Mouse (Mus musculus): ENCODE data around the gene Gramd1c. TPM values are rescaled to one million over a fixed set of nuclear protein-coding genes. Genes with fewer than 3 reads are reported as not detected.

Gramd1c gene
- polyA plus RNA-seq, 1 experiment from 2014 or later, result 0.23 TPM

GRCm38 (mm10) chr16:44050139-44050538 is 13.0 kb downstream of the Gramd1c start:
- Histone ChIP-seq H3K36me3 (ENCODE audit: inconsistent target) (no peaks in the 10 kb centered on the region), H3K79me2 (ENCODE audit: inconsistent target) (no peaks in the 10 kb centered on the region), H3K27ac (no peak overlapping the region), H3K4me3 (ENCODE audit: inconsistent target) (no peak overlapping the region)
- 30% methylated on average over 5 of the region's 5 CpGs for WGBS (ENCODE audit: missing documents)

- Histone ChIP-seq H3K4me3 (ENCODE audit: inconsistent target) (no peak overlapping the region), H3K36me3 (ENCODE audit: inconsistent target) (no peaks in the 10 kb centered on the region), H3K79me2 (ENCODE audit: inconsistent target) (no peaks in the 10 kb centered on the region), H3K27ac (no peak overlapping the region)
- 85% methylated on average over 3 of the region's 4 CpGs for WGBS (ENCODE audit: missing documents)
These were observed 24.0 kb downstream of the Gramd1c start for GRCm38 (mm10) chr16:44039112-44039511.

GRCm38 (mm10) chr16:44035221-44035620 is 27.9 kb downstream of the Gramd1c start:
- 77% methylated on average over 2 of the region's 3 CpGs for WGBS (ENCODE audit: missing documents)
- Histone ChIP-seq H3K36me3 (ENCODE audit: inconsistent target) (no peaks in the 10 kb centered on the region), H3K27ac (no peak overlapping the region), H3K4me3 (ENCODE audit: inconsistent target) (no peak overlapping the region), H3K79me2 (ENCODE audit: inconsistent target) (no peaks in the 10 kb centered on the region)

- 90% methylated on average over 5 of the region's 5 CpGs for WGBS (ENCODE audit: missing documents)
- H3K79me2 ChIP-seq (ENCODE audit: inconsistent target), result no peaks in the 10 kb centered on the region
- H3K36me3 ChIP-seq (ENCODE audit: inconsistent target), result no peaks in the 10 kb centered on the region
- no peak overlapping the region for H3K4me3 ChIP-seq (ENCODE audit: inconsistent target)
- H3K27ac ChIP-seq, result no peak overlapping the region
These were observed 29.8 kb downstream of the Gramd1c start for GRCm38 (mm10) chr16:44033365-44033764.

- Histone ChIP-seq H3K4me3 (ENCODE audit: inconsistent target) (no peak overlapping the region), H3K79me2 (ENCODE audit: inconsistent target) (no peaks in the 10 kb centered on the region), H3K36me3 (ENCODE audit: inconsistent target) (no peaks in the 10 kb centered on the region), H3K27ac (no peak overlapping the region)
- 6% methylated on average over 2 of the region's 2 CpGs for WGBS (ENCODE audit: missing documents)
These were observed 33.9 kb downstream of the Gramd1c start for GRCm38 (mm10) chr16:44029273-44029672.

GRCm38 (mm10) chr16:44026822-44027221 is 36.3 kb downstream of the Gramd1c start:
- Histone ChIP-seq H3K4me3 (ENCODE audit: inconsistent target) (no peak overlapping the region), H3K79me2 (ENCODE audit: inconsistent target) (no peaks in the 10 kb centered on the region), H3K27ac (no peak overlapping the region), H3K36me3 (ENCODE audit: inconsistent target) (no peaks in the 10 kb centered on the region)
- 89% methylated on average over 9 of the region's 9 CpGs for WGBS (ENCODE audit: missing documents)

GRCm38 (mm10) chr16:44026210-44026609 is 36.9 kb downstream of the Gramd1c start:
- H3K36me3 ChIP-seq (ENCODE audit: inconsistent target), result no peaks in the 10 kb centered on the region
- H3K4me3 ChIP-seq (ENCODE audit: inconsistent target), result no peak overlapping the region
- no peaks in the 10 kb centered on the region for H3K79me2 ChIP-seq (ENCODE audit: inconsistent target)
- H3K27ac ChIP-seq, result no peak overlapping the region
- WGBS (ENCODE audit: missing documents), result 21% methylated on average over 6 of the region's 6 CpGs

GRCm38 (mm10) chr16:44018986-44019548 is 44.1 kb downstream of the Gramd1c start:
- no peak overlapping the region for H3K27ac ChIP-seq
- no peaks in the 10 kb centered on the region for H3K36me3 ChIP-seq (ENCODE audit: inconsistent target)
- H3K4me3 ChIP-seq (ENCODE audit: inconsistent target), result no peak overlapping the region
- no peaks in the 10 kb centered on the region for H3K79me2 ChIP-seq (ENCODE audit: inconsistent target)
- 91% methylated on average over 2 of the region's 2 CpGs for WGBS (ENCODE audit: missing documents)

GRCm38 (mm10) chr16:44018372-44018771 is 44.8 kb downstream of the Gramd1c start:
- Histone ChIP-seq H3K4me3 (ENCODE audit: inconsistent target) (no peak overlapping the region), H3K79me2 (ENCODE audit: inconsistent target) (no peaks in the 10 kb centered on the region), H3K27ac (no peak overlapping the region), H3K36me3 (ENCODE audit: inconsistent target) (no peaks in the 10 kb centered on the region)
- 34% methylated on average over 7 of the region's 7 CpGs for WGBS (ENCODE audit: missing documents)

GRCm38 (mm10) chr16:44017707-44018106 is 45.4 kb downstream of the Gramd1c start:
- 83% methylated on average over 4 of the region's 4 CpGs for WGBS (ENCODE audit: missing documents)
- Histone ChIP-seq H3K36me3 (ENCODE audit: inconsistent target) (no peaks in the 10 kb centered on the region), H3K27ac (no peak overlapping the region), H3K79me2 (ENCODE audit: inconsistent target) (no peaks in the 10 kb centered on the region), H3K4me3 (ENCODE audit: inconsistent target) (no peak overlapping the region)

- Histone ChIP-seq H3K79me2 (ENCODE audit: inconsistent target) (no peaks in the 10 kb centered on the region), H3K4me3 (ENCODE audit: inconsistent target) (peak overlapping the region; percentile 15), H3K27ac (no peak overlapping the region), H3K36me3 (ENCODE audit: inconsistent target) (no peaks in the 10 kb centered on the region)
- 6% methylated on average over 11 of the region's 11 CpGs for WGBS (ENCODE audit: missing documents)
These were observed 47.0 kb downstream of the Gramd1c start for GRCm38 (mm10) chr16:44016164-44016563.

GRCm38 (mm10) chr16:44015416-44016158 is 47.6 kb downstream of the Gramd1c start:
- no peaks in the 10 kb centered on the region for H3K36me3 ChIP-seq (ENCODE audit: inconsistent target)
- H3K27ac ChIP-seq, result no peak overlapping the region
- peak overlapping the region; percentile 15 for H3K4me3 ChIP-seq (ENCODE audit: inconsistent target)
- 31% methylated on average over 16 of the region's 16 CpGs for WGBS (ENCODE audit: missing documents)
- no peaks in the 10 kb centered on the region for H3K79me2 ChIP-seq (ENCODE audit: inconsistent target)

GRCm38 (mm10) chr16:44011010-44011409 is 52.1 kb downstream of the Gramd1c start:
- 93% methylated on average over 5 of the region's 5 CpGs for WGBS (ENCODE audit: missing documents)
- Histone ChIP-seq H3K36me3 (ENCODE audit: inconsistent target) (no peaks in the 10 kb centered on the region), H3K27ac (no peak overlapping the region), H3K4me3 (ENCODE audit: inconsistent target) (no peak overlapping the region), H3K79me2 (ENCODE audit: inconsistent target) (no peaks in the 10 kb centered on the region)

GRCm38 (mm10) chr16:44002086-44002485 is 61.1 kb downstream of the Gramd1c start:
- 76% methylated on average over 5 of the region's 5 CpGs for WGBS (ENCODE audit: missing documents)
- Histone ChIP-seq H3K36me3 (ENCODE audit: inconsistent target) (no peaks in the 10 kb centered on the region), H3K27ac (no peak overlapping the region), H3K4me3 (ENCODE audit: inconsistent target) (no peak overlapping the region), H3K79me2 (ENCODE audit: inconsistent target) (no peaks in the 10 kb centered on the region)

- 88% methylated on average over 5 of the region's 5 CpGs for WGBS (ENCODE audit: missing documents)
- no peaks in the 10 kb centered on the region for H3K36me3 ChIP-seq (ENCODE audit: inconsistent target)
- H3K4me3 ChIP-seq (ENCODE audit: inconsistent target), result no peak overlapping the region
- H3K79me2 ChIP-seq (ENCODE audit: inconsistent target), result no peaks in the 10 kb centered on the region
- no peak overlapping the region for H3K27ac ChIP-seq
These were observed 63.6 kb downstream of the Gramd1c start for GRCm38 (mm10) chr16:43999541-43999940.

Measured in macrophage (primary cell).